ENCODE assay signal across 8 mouse cellular contexts in genomic region chr3:129831035-129831568, GRCm38 (mm10). TPM values are rescaled to one million over a fixed set of nuclear protein-coding genes. Genes with fewer than 3 reads are reported as not detected.
DNase-seq lines count a peak whose midpoint lies in the region; ATAC-seq lines count a peak whose summit lies in the region.

Gene Gar1, minus strand, starts transcription at chr3:129831396.

- ATAC-seq in inflammation-experienced regulatory T-cells, adult 6 months, result peak; percentile 92
- ATAC-seq in megakaryocyte-erythroid progenitor cell, adult 5-6 weeks (replicated peaks; ENCODE audit: low FRiP score, low TSS enrichment, poor library complexity, severe bottlenecking), result peak; percentile 88

- intact Hi-C loops in gastrocnemius, postnatal 14 days (cut with DNase I; ENCODE audit: low total_unique reads), result no loop called here
- intact Hi-C loops in left cerebral cortex, postnatal 10 days (cut with DNase I), result loop anchor here (5.0 kb wide), 1 partner anchor 46 kb away; the partner anchor contains the start of gene Pla2g12a

- DNase-seq in adrenal gland, adult (ENCODE audit: inconsistent age in 2 of 2, low spot score in 1 of 2), result peak; percentile 95 to 98
- DNase-seq in embryo, embryonic 10.5 days (ENCODE audit: low spot score), result peak; percentile 98
- peak; percentile 95 for DNase-seq in gastrocnemius, postnatal 14 days
- DNase-seq in left cerebral cortex, postnatal 10 days (ENCODE audit: extremely low spot score in 1 of 2, low spot score in 2 of 2), result peak; percentile 94 to 98
- peak; percentile 95 for DNase-seq in right cerebral cortex, postnatal 25 days
- peak; percentile 92 to 95 for DNase-seq in urinary bladder, postnatal 4 days (ENCODE audit: low spot score in 2 of 2)

RNA-seq across cellular contexts. Expression of gene Gar1, which starts in this region (rescaled TPM):
- 10 to 100 TPM; 16.0 to 26.7 TPM for total RNA-seq in gastrocnemius, postnatal 14 days (2021)
- polyA plus RNA-seq in inflammation-experienced regulatory T-cells, adult 6 months (2017; shearing (Covaris generic)), result 10 to 100 TPM; 13.5 to 14.1 (median 13.8) TPM
- 10 to 100 TPM; 42.5 to 47.8 TPM for total RNA-seq in left cerebral cortex, postnatal 10 days (2021)
- total RNA-seq in megakaryocyte-erythroid progenitor cell, adult 5-6 weeks (2014; fragmentation: Nextera tagmentation), result 211 and 243 TPM in 2 replicates
- 51.3 and 56.8 TPM in 2 replicates for total RNA-seq in megakaryocyte-erythroid progenitor cell, adult 5-6 weeks (2017)

Comparison
In these comparisons a context has a peak if more than half of its experiments do, and no peak if none do; other contexts are left out.
1. Peak in every context shown above with its lines: DNase-seq and ATAC-seq.